Mouse (Mus musculus) ES-Bruce4 (cell line): Measurements from ENCODE around the gene Muc3.

ENCODE experiments used
- EP300 ChIP-seq: IDR thresholded peaks from 2 replicates; pipeline ENCODE4 v1.6.1; 2011; ENCODE audit warnings: low read depth, low read length; ENCODE audit not compliant: insufficient read depth
- POLR2A ChIP-seq: IDR thresholded peaks from one replicate; pipeline ENCODE4 v1.8.1; 2011; ENCODE audit warnings: low read length; ENCODE audit not compliant: insufficient read depth

- TF ChIP-seq POLR2A (no peak), EP300 (no peak)
Measured at GRCm38 (mm10) chr5:137134959-137135358, 14.2 kb downstream of the Muc3 start.
